Mouse (Mus musculus) left cerebral cortex, adult 2 months (tissue): ENCODE measurements around the gene Mctp2. TPM values are rescaled to one million over a fixed set of nuclear protein-coding genes. Genes with fewer than 3 reads are reported as not detected.
A peak's percentile ranks its signal among the peaks of the same experiment; 100 is the strongest.

Experiments used
- DNase-seq, 2 experiments: peaks; one replicate each; pipeline ENCODE4 v3.0.0; 2021 to 2022; ENCODE audit warnings: low spot score in 2 of 2, mixed read lengths in 1 of 2; ENCODE audit errors: extremely low spot score in 1 of 2
- H3K27ac ChIP-seq: fragments of 200-600 bp; 2 replicates; pipeline ENCODE4 v1.8.1; 2022
- H3K4me3 ChIP-seq: fragments of 200-600 bp; 2 replicates; pipeline ENCODE4 v1.8.1; 2022
- CTCF ChIP-seq: fragments of 200-600 bp; IDR thresholded peaks from 2 replicates; pipeline ENCODE4 v1.8.1; 2022; ENCODE audit warnings: antibody characterized with exemption, mild to moderate bottlenecking, moderate library complexity
- intact Hi-C: fragments of 180-260 bp; cut with DNase I; formaldehyde crosslinking; loops from one replicate; pipeline ENCODE4 v1.15.1; 2025
- total RNA-seq, 2 experiments: library from RNA; stranded (reverse); gene quantifications; 2 replicates each; pipeline ENCODE4 v1.2.3; 2021

Mctp2 gene
- total RNA-seq, 2 experiments from 2014 or later: 1.5 to 2.2 TPM

DNA sequence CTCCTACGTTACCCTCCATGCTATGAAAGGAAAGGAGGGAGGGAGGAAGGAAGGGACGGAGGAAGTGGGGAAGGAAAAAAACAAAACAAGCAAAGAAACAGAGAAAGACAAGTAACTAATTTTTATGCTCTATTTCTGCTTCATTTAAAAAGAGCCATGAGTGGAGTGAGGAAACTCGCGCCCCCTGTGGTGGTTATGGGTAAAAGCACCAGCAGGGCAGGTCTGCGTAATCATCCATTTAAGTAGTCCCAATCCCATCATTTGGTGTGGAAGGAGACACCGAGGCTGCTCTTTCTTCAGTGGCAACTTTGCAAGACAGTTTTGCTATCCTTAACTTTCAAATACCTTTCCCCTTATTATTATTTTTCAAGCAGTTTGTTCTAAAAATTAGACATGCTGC lies 202.2 kb downstream of the Mctp2 start:
- no peak overlapping the region for H3K27ac ChIP-seq
- intact Hi-C loops: no loop called here
- peak; percentile 30 for TF ChIP-seq CTCF
- no peak overlapping the region for H3K4me3 ChIP-seq
- DNase-seq: no peak

DNA sequence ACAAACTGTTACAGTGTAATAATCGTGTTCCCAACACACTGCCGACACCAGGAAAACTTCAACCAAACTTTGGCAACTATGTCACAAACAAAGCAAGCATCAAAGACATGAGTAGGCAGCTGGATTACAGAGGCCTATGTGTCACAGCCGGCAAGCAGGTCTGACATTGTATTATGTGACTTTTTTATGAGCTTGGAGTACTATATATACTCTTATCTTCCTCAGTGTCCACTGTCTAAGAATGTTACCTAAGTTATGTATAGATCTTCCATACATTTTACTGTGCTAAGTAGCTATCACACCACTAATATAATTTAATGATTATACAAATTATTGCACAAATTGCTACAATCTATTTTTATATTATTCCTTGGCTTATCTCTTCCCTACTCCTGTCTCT lies 202.8 kb downstream of the Mctp2 start:
- H3K27ac ChIP-seq: no peak overlapping the region
- TF ChIP-seq CTCF: no peak
- H3K4me3 ChIP-seq: no peak overlapping the region
- intact Hi-C loops: no loop called here
- no peak for DNase-seq

DNA sequence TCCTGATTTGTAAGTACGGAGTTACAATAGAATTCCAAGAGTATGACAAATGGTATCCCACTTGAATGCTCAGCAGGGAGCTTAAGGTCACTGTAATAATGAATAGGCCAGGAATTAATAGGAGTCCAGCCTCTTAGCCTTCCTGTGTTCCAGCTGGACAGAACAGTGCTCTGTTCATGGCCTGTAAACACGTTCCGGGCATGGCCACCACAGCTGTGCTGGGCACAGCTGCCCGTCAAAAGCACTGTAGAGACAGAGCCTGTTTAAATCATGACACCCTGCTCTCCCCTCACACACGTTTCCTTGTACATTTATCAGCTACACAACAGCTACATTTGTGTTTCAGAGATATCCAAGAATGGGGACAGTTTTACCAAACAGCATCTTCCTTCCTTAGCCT lies 205.7 kb downstream of the Mctp2 start:
- Histone ChIP-seq H3K4me3 (no peak overlapping the region), H3K27ac (no peak overlapping the region)
- TF ChIP-seq CTCF: no peak
- no peak for DNase-seq
- intact Hi-C loops: no loop called here

DNA sequence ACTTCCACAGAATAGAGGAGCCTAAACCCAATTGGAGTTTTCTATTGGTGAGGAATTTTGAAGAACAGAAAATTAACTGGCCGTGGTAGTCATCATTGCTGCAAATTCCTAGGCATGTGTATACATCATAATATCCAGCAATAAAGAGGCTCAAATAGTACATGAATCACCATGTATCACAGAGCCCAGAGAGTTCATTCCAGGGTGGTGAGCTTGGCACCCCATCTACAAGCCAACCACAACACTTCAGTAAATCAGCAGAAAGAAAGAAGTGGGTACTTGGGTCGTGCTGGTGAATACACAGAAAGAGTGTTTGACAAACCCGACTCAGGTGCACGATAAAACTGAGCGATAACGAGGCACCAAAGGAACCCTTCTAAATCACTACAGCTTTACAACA lies 207.8 kb downstream of the Mctp2 start:
- DNase-seq: no peak
- no peak for TF ChIP-seq CTCF
- no peak overlapping the region for H3K27ac ChIP-seq
- no peak overlapping the region for H3K4me3 ChIP-seq
- intact Hi-C loops: no loop called here

DNA sequence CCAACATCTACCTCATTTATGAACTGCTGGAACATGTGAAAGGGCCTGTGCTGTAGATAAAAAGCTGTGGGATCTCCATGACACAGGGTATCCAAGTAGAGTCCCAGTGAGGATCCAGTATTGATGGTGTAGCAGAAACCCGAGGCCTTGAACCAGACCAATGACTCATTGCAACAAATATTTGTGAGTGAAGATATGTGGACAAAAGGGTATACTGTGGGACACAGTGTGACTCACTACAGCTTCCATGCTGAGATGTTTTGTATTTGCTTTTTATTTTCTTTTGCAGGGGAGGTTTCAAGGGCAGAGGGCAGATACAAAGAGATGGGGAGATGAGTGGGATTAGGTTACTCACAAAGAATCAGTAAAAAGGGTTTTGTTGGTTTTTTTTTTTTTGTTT lies 209.4 kb downstream of the Mctp2 start:
- TF ChIP-seq CTCF: no peak
- H3K4me3 ChIP-seq: no peak overlapping the region
- no peak for DNase-seq
- intact Hi-C loops: no loop called here
- no peak overlapping the region for H3K27ac ChIP-seq

DNA sequence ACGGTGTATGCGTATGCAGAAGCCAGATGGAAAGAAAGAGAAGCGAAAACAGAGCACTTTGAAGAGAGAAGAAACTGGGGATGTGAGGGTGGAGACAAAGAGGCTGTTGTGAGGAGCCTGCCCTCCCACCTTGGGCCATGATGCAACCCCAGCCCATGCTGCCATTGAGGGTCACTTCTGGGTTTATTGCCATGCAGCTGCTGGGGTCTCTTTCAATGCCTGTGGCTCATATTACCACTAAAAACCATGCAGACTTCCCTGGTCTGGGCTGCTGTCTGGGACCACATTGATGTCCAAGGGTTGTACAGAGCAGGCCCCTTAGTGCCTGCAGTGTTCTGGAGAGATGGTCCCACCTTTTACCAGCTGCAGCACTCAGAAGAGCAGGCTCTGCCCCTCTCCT lies 210.0 kb downstream of the Mctp2 start:
- TF ChIP-seq CTCF: no peak
- H3K4me3 ChIP-seq: no peak overlapping the region
- DNase-seq: no peak
- intact Hi-C loops: no loop called here
- H3K27ac ChIP-seq: no peak overlapping the region

DNA sequence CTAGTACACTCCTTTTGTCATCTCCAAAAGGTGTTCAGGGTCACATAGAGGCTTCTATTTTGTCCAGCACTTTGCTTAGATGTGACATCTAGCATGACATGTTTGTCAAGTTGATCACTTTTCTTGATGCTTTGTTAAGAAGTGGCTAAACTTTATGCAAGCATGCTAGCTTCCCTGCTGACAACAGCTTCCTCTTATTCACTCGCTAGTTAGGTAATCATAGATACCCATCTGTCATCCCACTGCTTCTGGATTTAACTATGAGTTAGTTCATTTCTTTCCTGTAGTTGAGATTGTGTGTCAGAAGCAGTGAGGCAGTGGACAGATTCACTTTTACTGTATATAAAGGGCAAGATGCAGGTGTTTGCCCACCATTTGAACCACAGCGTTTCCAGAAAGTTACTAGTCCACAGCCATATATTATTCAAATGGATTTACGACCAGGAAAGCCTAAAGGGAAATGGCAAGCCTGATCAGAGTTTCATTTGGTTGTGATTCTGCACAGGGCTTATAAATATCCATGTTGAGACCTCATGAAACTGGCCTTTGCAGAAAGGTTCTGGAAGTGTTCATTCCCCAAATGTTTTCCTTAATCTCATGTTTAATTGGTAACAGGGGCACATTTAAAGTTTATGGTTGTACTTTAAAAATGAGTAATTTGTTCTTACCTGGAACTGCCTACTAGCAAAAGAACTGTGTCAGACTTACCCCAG lies 216.8 kb downstream of the Mctp2 start:
- H3K4me3 ChIP-seq: no peak overlapping the region
- intact Hi-C loops: no loop called here
- no peak for DNase-seq
- no peak overlapping the region for H3K27ac ChIP-seq
- no peak for TF ChIP-seq CTCF

DNA sequence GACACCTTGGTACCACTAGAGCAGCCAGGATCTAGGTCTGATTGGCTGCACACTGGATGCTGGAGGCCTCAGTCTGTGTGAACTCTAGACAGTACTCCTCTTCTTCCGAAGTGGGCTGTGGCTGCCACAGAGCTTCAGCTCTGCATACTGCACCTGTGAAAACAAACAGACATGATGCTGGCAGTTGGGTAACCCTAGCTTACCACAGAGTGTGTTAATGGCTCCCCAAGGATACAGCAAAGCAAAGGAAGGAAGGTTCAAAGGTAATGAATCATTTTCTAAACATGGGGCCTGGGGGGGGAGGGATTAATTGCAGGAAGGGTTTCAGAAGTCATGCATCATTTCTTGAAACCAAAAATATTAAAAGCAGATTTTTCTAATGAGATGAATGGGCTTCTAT lies 225.7 kb downstream of the Mctp2 start:
- TF ChIP-seq CTCF: no peak
- no peak overlapping the region for H3K27ac ChIP-seq
- DNase-seq: no peak
- no peak overlapping the region for H3K4me3 ChIP-seq
- intact Hi-C loops: no loop called here

DNA sequence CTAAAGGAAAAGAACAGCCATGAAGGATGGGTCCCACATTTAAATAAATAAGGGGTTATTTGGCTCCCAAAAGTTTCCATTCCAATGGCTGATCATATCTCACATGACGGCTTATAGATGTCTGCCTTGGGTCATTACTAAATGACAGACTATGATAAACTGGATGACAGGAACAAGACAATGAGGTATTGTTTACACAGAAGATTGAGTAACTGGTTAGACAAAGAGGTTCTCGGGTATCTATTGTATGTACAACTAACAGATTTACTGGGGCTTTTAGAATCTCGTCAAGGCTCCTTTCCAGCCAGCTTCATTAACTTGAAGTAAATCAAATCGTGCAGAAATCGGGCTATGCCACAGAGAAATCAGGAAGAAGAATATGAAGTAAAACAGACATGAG lies 227.5 kb downstream of the Mctp2 start:
- no peak for DNase-seq
- no peak overlapping the region for H3K27ac ChIP-seq
- no peak for TF ChIP-seq CTCF
- no peak overlapping the region for H3K4me3 ChIP-seq
- intact Hi-C loops: no loop called here

DNA sequence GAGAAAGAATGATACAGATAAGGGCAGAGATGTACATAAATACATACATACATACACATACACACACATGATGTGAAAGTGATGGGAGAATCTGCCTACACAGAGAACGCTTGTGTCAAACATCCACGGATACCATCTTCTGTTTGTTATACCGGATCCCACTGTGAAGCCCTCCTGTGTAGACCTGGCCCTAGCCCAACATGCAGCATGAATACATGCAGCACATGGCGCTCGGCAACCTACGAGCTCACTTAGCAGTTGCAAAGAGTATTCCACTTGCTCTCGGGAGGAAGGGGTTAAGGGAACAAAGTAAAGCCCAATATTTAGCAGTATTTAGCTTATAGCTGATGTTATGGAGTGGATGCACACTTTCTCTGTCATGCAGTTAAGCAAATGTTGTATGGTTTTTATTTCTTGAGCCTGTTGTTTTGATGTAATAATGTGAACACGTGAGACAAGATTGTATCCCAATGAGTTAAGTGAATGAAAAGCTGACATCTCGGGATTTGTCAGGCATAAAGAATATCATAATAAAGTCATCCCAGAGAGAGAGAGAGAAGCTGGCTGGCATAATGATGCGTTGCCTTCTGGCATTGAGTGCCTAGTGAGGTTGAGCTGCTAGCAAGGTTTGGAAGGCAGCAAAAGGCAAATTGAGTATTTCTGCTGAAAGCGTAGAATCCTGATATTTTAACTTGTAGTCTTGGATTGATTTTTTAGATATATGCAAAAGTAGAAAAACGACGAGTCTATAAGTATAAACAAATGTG lies 234.8 kb downstream of the Mctp2 start:
- no peak for TF ChIP-seq CTCF
- H3K4me3 ChIP-seq: no peak overlapping the region
- intact Hi-C loops: no loop called here

DNA sequence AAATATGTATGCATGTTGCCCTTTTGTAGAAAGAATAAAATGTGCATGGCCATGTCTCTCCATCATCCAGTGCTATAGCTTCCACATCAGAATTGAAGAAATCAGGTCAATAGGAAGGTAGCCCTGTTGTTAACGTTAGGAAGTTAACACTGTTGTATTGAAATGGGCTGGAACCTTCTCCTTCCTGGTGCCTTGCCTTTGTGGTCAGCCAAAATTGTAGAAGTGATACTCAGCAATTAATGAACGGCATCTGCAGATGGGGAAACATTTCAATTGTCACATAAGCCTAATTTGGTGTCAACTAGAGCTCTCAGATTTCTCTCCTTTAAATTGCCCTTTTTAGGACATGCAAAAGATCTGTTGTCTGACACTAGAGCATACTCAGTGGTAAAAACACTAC lies 238.0 kb downstream of the Mctp2 start:
- no peak for DNase-seq
- TF ChIP-seq CTCF: no peak
- Histone ChIP-seq H3K4me3 (no peak overlapping the region), H3K27ac (no peak overlapping the region)
- intact Hi-C loops: no loop called here

More for the DNA sequence above, 234.8 kb downstream of the Mctp2 start:
- DNase-seq: no peak
- no peak overlapping the region for H3K27ac ChIP-seq

DNA sequence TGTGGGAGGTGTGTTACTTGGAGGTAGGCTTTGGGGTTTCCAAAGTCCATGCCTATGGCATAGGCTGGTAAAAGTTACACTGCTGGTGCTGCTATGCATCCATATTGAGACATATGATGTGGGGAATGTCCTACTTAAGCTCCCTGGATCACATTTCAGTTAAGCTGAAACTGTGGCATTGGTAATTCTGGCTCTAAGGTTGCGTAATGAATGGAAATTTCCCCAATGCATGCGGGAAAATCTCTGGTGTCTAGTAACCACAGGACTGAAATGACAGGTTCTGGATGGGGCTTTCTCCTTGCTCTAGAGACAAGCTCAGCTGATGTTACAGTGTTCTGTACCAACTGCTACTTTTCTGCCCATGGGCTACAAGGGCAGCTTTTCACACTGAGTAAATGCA lies 240.1 kb downstream of the Mctp2 start:
- TF ChIP-seq CTCF: no peak
- Histone ChIP-seq H3K27ac (no peak overlapping the region), H3K4me3 (no peak overlapping the region)
- DNase-seq: no peak
- intact Hi-C loops: no loop called here

DNA sequence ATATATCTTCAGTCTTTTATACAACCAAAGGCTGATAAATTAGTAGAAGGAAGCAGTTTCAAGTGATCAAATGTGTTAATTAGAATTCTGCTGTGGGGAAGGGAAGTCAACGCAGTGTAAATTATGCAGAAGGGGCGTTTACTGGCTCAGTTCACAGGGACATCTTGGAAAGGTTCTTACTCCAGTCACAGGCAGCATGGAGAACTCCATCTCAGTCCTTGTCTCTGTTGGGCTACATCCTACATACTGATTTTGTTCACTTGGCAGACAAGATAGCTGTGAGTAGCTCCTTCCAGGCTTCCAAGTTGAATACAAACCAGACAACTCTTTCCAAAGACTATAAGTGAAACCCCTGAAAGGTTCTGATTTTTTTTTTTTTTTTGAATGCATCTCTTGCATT lies 254.6 kb downstream of the Mctp2 start:
- no peak for TF ChIP-seq CTCF
- Histone ChIP-seq H3K27ac (no peak overlapping the region), H3K4me3 (no peak overlapping the region)
- DNase-seq: no peak
- intact Hi-C loops: no loop called here
